Mouse (Mus musculus) midbrain, embryonic 13.5 days (tissue): ENCODE measurements at regions not wholly inside any gene's neighbourhood (a gene's known extent, or its start where the extent isn't known, plus 50 kb on each side); places are given as distances from the start of the nearest gene placed in this dataset.
"Not testable (repeated sequence)": the region's sequence is repeated elsewhere in the genome, so short reads cannot be mapped to it uniquely, and the experiment has no call there.

Source experiments
- ATAC-seq: fragments of 200-750 bp; cut with Nextera tagmentation; 2 replicates; pipeline ENCODE4 v1.8.0; 2017; ENCODE audit warnings: mild to moderate bottlenecking, moderate TSS enrichment, moderate library complexity
- H3K27ac ChIP-seq: fragments of 300-500 bp; sonication (generic); 2 replicates; pipeline ENCODE4 v1.5.1; 2015; ENCODE audit warnings: inconsistent platforms, mild to moderate bottlenecking, moderate library complexity
- H3K27me3 ChIP-seq: fragments of 300-500 bp; sonication (generic); 2 replicates; pipeline ENCODE4 v1.6.1; 2015; ENCODE audit warnings: mild to moderate bottlenecking, inconsistent platforms
- H3K36me3 ChIP-seq: fragments of 300-500 bp; sonication (generic); 2 replicates; pipeline ENCODE4 v1.6.1; 2015; ENCODE audit warnings: mild to moderate bottlenecking, inconsistent platforms
- H3K4me1 ChIP-seq: fragments of 300-500 bp; sonication (generic); replicated peaks from 2 replicates; pipeline ENCODE4 v1.6.1; 2015; ENCODE audit warnings: inconsistent platforms
- H3K4me2 ChIP-seq: fragments of 300-500 bp; sonication (generic); replicated peaks from 2 replicates; pipeline ENCODE4 v1.6.1; 2015; ENCODE audit warnings: moderate library complexity, mild to moderate bottlenecking, inconsistent platforms
- H3K4me3 ChIP-seq: fragments of 300-500 bp; sonication (generic); replicated peaks from 2 replicates; pipeline ENCODE4 v1.5.1; 2015; ENCODE audit warnings: mild to moderate bottlenecking, inconsistent platforms
- H3K9ac ChIP-seq: fragments of 300-500 bp; sonication (generic); replicated peaks from 2 replicates; pipeline ENCODE4 v1.6.1; 2015; ENCODE audit warnings: mild to moderate bottlenecking, inconsistent platforms
- H3K9me3 ChIP-seq: fragments of 300-500 bp; sonication (generic); 2 replicates; pipeline ENCODE4 v1.6.1; 2016; ENCODE audit warnings: mild to moderate bottlenecking, inconsistent platforms
- WGBS: fragments of 180-500 bp; shearing (Covaris S2); methylation state at CpG from one replicate; pipeline ENCODE4 v1.1.7; 2015; 5-methylcytosine and 5-hydroxymethylcytosine counted together

DNA sequence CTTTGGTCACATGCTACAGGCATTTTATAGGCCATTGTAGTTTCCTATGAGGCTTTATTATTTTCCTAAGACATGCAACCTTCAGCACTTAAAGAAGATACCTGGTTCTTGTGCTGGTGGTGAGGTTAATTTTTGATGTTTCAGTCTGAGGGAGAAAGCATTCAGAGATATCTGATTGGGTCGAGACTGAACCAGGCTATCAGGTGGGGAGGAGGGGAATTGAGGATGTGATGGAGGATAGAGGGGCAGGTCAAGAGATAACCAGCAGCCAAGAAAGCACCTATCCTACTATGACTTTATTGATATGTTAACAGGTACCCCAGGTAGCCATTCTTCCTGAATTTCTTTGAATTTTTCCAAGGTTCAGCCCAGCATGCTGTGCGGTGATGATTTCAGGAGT, 74.1 kb upstream of the Zfp988 start:
- H3K4me1 ChIP-seq, H3K36me3 ChIP-seq, H3K4me3 ChIP-seq, ATAC-seq, H3K4me2 ChIP-seq, H3K27me3 ChIP-seq, H3K9ac ChIP-seq, H3K27ac ChIP-seq: not testable (repeated sequence)
- 86% methylated on average over 2 of the region's 2 CpGs for WGBS
- H3K9me3 ChIP-seq = peaks cover 40% of the 10 kb centered on the region

DNA sequence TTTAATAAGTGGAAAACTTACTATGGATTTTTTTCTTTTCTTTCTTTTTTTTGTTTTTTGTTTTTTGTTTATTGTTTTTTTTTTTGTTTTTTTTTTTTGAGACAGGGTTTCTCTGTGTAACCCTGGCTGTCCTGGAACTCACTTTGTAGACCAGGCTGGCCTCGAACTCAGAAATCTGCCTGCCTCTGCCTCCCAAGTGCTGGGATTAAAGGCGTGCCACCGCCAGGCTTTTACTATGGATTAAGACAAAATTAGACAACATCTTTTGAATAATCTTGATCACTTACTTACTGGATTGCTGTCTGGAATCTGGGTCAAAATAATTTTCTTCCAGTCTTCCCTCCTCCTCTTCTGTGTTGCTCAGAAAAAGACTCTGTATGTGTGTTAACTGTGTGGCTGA, 73.7 kb upstream of the Zfp988 start:
- H3K4me3 ChIP-seq, H3K9ac ChIP-seq, ATAC-seq, H3K4me2 ChIP-seq, H3K36me3 ChIP-seq, H3K27ac ChIP-seq, H3K27me3 ChIP-seq, H3K4me1 ChIP-seq: not testable (repeated sequence)
- peaks cover 44% of the 10 kb centered on the region for H3K9me3 ChIP-seq
- WGBS = 89% methylated on average over 3 of the region's 3 CpGs

DNA sequence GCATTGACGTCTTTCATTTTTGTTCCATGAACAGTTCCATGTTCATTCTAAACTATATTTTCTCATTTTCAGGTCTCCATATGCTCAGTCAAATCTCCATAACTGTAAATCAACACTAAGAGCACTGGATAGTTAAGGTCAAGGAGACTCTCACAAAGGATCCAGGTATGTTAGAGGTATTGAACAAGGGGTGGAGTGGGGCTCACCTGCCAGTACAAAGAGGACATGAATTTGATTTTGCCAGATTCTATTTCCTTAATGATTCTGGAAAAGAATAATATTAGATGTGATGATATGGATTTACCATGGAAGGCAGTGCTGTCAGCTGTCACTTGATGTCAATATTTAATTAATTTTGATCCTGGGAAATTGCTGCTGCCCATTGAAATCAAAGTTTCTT, 73.2 kb upstream of the Zfp988 start:
- 90% methylated on average over 1 of the region's 1 CpGs for WGBS
- not testable (repeated sequence) for H3K9ac ChIP-seq, H3K27me3 ChIP-seq, H3K4me1 ChIP-seq, H3K4me2 ChIP-seq, ATAC-seq, H3K4me3 ChIP-seq, H3K36me3 ChIP-seq, H3K27ac ChIP-seq
- peaks cover 48% of the 10 kb centered on the region for H3K9me3 ChIP-seq

DNA sequence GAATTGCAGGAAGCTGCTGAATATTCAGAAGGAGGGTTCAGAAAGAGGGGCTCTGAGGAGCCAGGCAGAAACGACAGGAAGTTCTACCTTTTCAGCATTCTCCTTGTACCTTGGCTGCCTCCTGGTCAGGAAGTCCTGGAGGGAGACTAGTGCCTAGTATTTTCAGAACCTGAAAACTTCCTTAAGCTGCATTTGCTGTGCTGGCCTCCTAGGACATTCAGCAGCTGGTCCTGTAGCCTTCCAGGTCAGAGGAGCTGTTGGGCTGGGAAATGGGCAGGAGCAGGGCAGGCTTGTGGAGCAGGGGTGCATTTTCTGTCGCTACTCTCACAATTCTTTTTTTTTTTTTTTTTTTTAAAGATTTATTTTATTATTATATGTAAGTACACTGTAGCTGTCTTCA, 71.2 kb upstream of the Zfp988 start:
- WGBS = 35% methylated on average over 2 of the region's 2 CpGs
- ATAC-seq, H3K9ac ChIP-seq, H3K36me3 ChIP-seq, H3K27me3 ChIP-seq, H3K4me3 ChIP-seq, H3K27ac ChIP-seq, H3K4me2 ChIP-seq, H3K4me1 ChIP-seq: not testable (repeated sequence)
- H3K9me3 ChIP-seq = peaks cover 53% of the 10 kb centered on the region

DNA sequence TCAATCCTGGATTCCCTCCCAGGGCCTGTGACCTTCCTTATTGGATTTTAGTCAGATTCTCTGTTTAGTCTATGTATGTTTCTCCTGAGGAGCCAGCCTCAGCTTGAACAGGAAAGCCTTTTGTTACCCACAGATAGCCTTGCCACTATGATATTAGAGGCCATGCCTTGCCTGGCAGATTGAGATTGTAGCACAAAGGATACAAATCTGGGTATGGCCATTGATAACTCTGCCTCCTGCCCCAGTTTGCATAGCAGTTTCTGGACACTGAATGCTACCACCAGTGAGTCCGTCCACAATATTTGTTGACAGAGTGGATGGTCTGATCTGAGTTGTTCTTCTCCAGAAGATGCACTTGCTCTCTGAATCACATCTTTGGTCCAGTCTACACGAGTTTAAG, 70.0 kb upstream of the Zfp988 start:
- H3K27ac ChIP-seq, H3K27me3 ChIP-seq, H3K4me3 ChIP-seq, H3K4me2 ChIP-seq, H3K9ac ChIP-seq, H3K4me1 ChIP-seq, H3K36me3 ChIP-seq, ATAC-seq: not testable (repeated sequence)
- 59% methylated on average over 2 of the region's 2 CpGs for WGBS
- H3K9me3 ChIP-seq = peaks cover 60% of the 10 kb centered on the region

DNA sequence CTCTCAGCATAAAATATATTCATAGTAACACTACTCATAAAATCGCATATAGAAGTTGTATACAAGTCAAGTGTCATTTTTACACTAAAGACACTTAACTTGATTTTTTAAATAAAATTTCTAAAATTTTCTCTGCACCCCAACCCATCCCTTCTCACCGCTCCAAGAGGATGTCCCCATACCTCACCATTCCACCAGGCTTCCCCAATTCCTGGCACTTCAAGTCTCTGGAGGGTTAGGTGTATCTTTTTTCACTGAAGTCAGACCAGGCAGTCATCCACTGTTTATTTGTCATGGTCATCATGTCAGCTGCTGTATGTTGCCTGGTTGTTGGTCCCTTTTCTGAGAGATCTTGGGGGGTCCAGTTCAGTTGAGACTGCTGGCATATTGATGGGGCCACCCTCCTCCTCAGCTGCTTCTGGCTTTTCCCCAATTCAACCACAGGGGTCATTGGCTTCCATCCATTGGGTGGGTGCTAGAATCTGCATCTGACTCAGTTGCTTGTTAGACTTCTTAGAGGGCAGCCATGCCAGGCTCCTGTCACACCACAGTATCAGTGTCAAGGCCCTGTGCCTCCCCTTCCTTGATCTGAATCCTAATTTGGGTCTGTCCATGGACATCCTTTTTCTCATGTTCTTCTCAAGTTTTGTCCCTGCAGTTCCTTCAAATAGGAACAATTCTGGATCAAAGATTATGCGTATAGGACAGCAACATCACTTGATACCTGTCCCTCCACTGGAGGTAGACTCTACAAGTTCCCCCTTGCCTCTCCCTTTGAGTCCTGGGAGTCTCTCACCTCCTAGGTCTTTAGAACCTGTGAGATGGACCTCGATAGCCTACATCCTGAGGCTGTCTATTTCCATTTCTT, 63.9 kb upstream of the Zfp988 start:
- not testable (repeated sequence) for H3K4me2 ChIP-seq, H3K4me3 ChIP-seq, H3K36me3 ChIP-seq, H3K27ac ChIP-seq, H3K27me3 ChIP-seq, ATAC-seq, H3K4me1 ChIP-seq, H3K9ac ChIP-seq
- H3K9me3 ChIP-seq = peaks cover 49% of the 10 kb centered on the region
- WGBS = 78% methylated on average over 4 of the region's 4 CpGs

DNA sequence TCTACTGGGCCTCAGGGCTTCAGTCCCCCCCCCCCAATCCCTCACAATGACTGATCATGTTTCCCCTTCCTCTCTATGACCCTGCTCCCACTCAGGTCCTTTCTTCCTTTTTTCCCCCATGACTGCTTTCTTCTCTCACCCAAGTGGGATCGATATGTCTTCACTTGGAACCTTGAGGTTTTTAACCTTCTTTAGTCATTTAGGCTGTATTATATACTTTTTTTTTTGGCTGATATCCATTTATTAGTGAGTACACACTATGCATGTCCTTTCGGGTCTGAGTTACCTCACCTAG, 63.3 kb upstream of the Zfp988 start:
- WGBS = 86% methylated on average over 2 of the region's 2 CpGs
- Histone ChIP-seq H3K4me2 (no peak overlapping the region), H3K9ac (no peak overlapping the region), H3K9me3 (peaks cover 43% of the 10 kb centered on the region), H3K36me3 (no peaks in the 10 kb centered on the region), H3K27me3 (no peaks in the 10 kb centered on the region), H3K27ac (no peak overlapping the region), H3K4me1 (no peaks in the 10 kb centered on the region), H3K4me3 (no peak overlapping the region)
- ATAC-seq = peak; percentile 37; the same call in 1 of the 2 replicates

DNA sequence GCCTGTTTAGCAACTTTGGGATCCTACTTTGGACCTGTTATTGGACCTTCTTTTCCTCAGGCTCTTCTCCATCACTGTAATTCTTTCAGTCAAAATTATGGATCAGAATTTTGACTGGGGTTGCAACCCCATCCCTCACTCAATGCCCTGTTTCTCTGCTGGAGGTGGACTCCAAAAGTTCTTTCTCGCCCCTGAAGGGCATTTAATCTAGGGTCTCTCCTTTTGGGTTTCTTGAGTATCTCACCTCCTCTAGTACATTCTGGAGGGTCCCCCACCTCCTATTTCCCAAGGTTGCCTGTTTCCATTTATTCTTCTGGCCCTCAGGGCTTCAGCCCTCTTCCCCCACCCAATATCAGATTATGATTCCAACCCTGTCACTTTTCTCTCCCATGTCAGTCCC, 56.9 kb upstream of the Zfp988 start:
- WGBS = 85% methylated on average over 1 of the region's 1 CpGs
- not testable (repeated sequence) for H3K4me3 ChIP-seq, H3K4me1 ChIP-seq, H3K27ac ChIP-seq, H3K36me3 ChIP-seq, ATAC-seq, H3K27me3 ChIP-seq, H3K9ac ChIP-seq, H3K4me2 ChIP-seq
- H3K9me3 ChIP-seq = peaks cover 18% of the 10 kb centered on the region
